Mouse (Mus musculus) olfactory bulb, adult 2 months (tissue): ENCODE measurements at regions not wholly inside any gene's neighbourhood (a gene's known extent, or its start where the extent isn't known, plus 50 kb on each side); places are given as distances from the start of the nearest gene placed in this dataset.

Experiments
- CTCF ChIP-seq: fragments of 200-500 bp; IDR thresholded peaks from 2 replicates; pipeline ENCODE4 v1.5.1; 2012; ENCODE audit warnings: low read depth, mild to moderate bottlenecking, low read length, moderate library complexity; ENCODE audit not compliant: insufficient read depth
- POLR2A ChIP-seq: fragments of 200-500 bp; IDR thresholded peaks from 2 replicates; pipeline ENCODE4 v1.6.1; 2012; ENCODE audit warnings: mild to moderate bottlenecking, low read depth, low read length, moderate library complexity; ENCODE audit not compliant: insufficient read depth

GRCm38 (mm10) chr1:82155961-82156360, 77.0 kb upstream of the Gm9747 start:
- TF ChIP-seq CTCF: no peak
- no peak for TF ChIP-seq POLR2A
